Mouse (Mus musculus) CH12.LX (cell line): ENCODE results near the gene B3galt5. TPM values are rescaled to one million over a fixed set of nuclear protein-coding genes. Genes with fewer than 3 reads are reported as not detected.

Experiments
- DNase-seq: peaks from one replicate; pipeline ENCODE4 v3.0.0-alpha.2; 2013; ENCODE audit errors: extremely low read depth
- H3K27ac ChIP-seq: 2 replicates; pipeline ENCODE4 v1.5.1; 2012; ENCODE audit warnings: low read depth, mild to moderate bottlenecking, control low read depth, moderate library complexity; ENCODE audit not compliant: insufficient read depth
- H3K27me3 ChIP-seq: replicated peaks from 2 replicates; pipeline ENCODE3; 2012; ENCODE audit warnings: inconsistent platforms
- H3K36me3 ChIP-seq, 2 experiments: replicated peaks in 1 of 2; 2 replicates each; pipeline versions ENCODE3 to v1.6.1; 2012; ENCODE audit warnings: inconsistent platforms in 1 of 2, low read length in 1 of 2, mild to moderate bottlenecking in 1 of 2, mixed read lengths in 1 of 2, moderate library complexity in 1 of 2; ENCODE audit not compliant: control insufficient read depth in 1 of 2, insufficient read depth in 1 of 2
- H3K4me1 ChIP-seq, 2 experiments: 2 replicates each; pipeline ENCODE4 v1.6.1; 2012; ENCODE audit warnings: inconsistent platforms in 1 of 2, moderate library complexity in 1 of 2; ENCODE audit not compliant: insufficient read depth in 2 of 2, control insufficient read depth in 1 of 2
- H3K4me2 ChIP-seq: 2 replicates; pipeline ENCODE4 v1.6.1; 2012; ENCODE audit warnings: low read depth, mild to moderate bottlenecking, control low read depth; ENCODE audit not compliant: poor library complexity, insufficient read depth, severe bottlenecking
- H3K4me3 ChIP-seq, 3 experiments: fragments of 150-350 bp in 1 of 3; sonication (generic) in 1 of 3; replicated peaks in 1 of 3; 2 replicates each; pipeline versions ENCODE3 to v1.5.1; 2011 to 2012; ENCODE audit warnings: low read depth in 2 of 3, low read length in 2 of 3, mild to moderate bottlenecking in 2 of 3, moderate library complexity in 2 of 3, control low read depth in 1 of 3, improper control_type of control experiment in 1 of 3, inconsistent platforms in 1 of 3, mixed read lengths in 1 of 3; ENCODE audit not compliant: poor library complexity in 1 of 3
- H3K79me2 ChIP-seq: replicated peaks from 2 replicates; pipeline ENCODE4 v1.6.1; 2012; ENCODE audit warnings: mild to moderate bottlenecking, moderate library complexity; ENCODE audit not compliant: control insufficient read depth, poor library complexity, insufficient read depth, severe bottlenecking; ENCODE audit errors: extremely low read depth
- H3K9ac ChIP-seq: 2 replicates; pipeline ENCODE4 v1.6.1; 2012; ENCODE audit warnings: low read depth, mild to moderate bottlenecking, control low read depth, moderate library complexity; ENCODE audit not compliant: insufficient read depth
- H3K9me3 ChIP-seq: replicated peaks from 2 replicates; pipeline ENCODE3; 2012; ENCODE audit warnings: low read length, inconsistent platforms, mixed read lengths
- CHD2 ChIP-seq: IDR thresholded peaks from 2 replicates; pipeline ENCODE4 v1.6.1; 2011; ENCODE audit warnings: low read length, improper control_type of control experiment
- CTCF ChIP-seq, 2 experiments: IDR thresholded peaks in 1 of 2; conservative IDR thresholded peaks in 1 of 2; 2 replicates each; pipeline ENCODE4 v1.5.1; 2011 to 2012; ENCODE audit warnings: low read depth in 2 of 2, low read length in 2 of 2, improper control_type of control experiment in 1 of 2, inconsistent platforms in 1 of 2, mild to moderate bottlenecking in 1 of 2, moderate library complexity in 1 of 2
- ELF1 ChIP-seq: IDR thresholded peaks from 2 replicates; pipeline ENCODE4 v1.6.1; 2014; ENCODE audit warnings: low read depth, mild to moderate bottlenecking, inconsistent platforms, low read length, improper control_type of control experiment
- EP300 ChIP-seq: IDR thresholded peaks from 2 replicates; pipeline ENCODE4 v1.6.1; 2011; ENCODE audit warnings: low read length, improper control_type of control experiment
- GABPA ChIP-seq: IDR thresholded peaks from 2 replicates; pipeline ENCODE4 v1.6.1; 2012; ENCODE audit warnings: low read depth, low read length, improper control_type of control experiment, inconsistent platforms; ENCODE audit not compliant: insufficient replicate concordance
- JUN ChIP-seq: IDR thresholded peaks from 2 replicates; pipeline ENCODE4 v1.6.1; 2011; ENCODE audit warnings: low read depth, mild to moderate bottlenecking, low read length, improper control_type of control experiment, moderate library complexity; ENCODE audit not compliant: insufficient read depth
- MAX ChIP-seq: IDR thresholded peaks from 2 replicates; pipeline ENCODE4 v1.6.1; 2011; ENCODE audit warnings: low read length, improper control_type of control experiment
- MXI1 ChIP-seq: IDR thresholded peaks from 2 replicates; pipeline ENCODE4 v1.6.1; 2011; ENCODE audit warnings: mild to moderate bottlenecking, low read depth, low read length, improper control_type of control experiment
- POLR2AphosphoS2 ChIP-seq: IDR thresholded peaks from 2 replicates; pipeline ENCODE4 v1.6.1; 2011; ENCODE audit warnings: low read depth, low read length, improper control_type of control experiment
- SIN3A ChIP-seq: IDR thresholded peaks from 2 replicates; pipeline ENCODE4 v1.6.1; 2012; ENCODE audit warnings: low read length, improper control_type of control experiment, inconsistent platforms
- USF1 ChIP-seq: IDR thresholded peaks from 2 replicates; pipeline ENCODE4 v1.6.1; 2014; ENCODE audit warnings: low read depth, mild to moderate bottlenecking, inconsistent platforms, low read length, improper control_type of control experiment
- USF2 ChIP-seq: conservative IDR thresholded peaks from 2 replicates; pipeline ENCODE4 v1.6.1; 2011; ENCODE audit warnings: low read depth, low read length, improper control_type of control experiment
- dilution Hi-C: fragments of 300-500 bp; cut with MboI; formaldehyde crosslinking; loops from 2 replicates; pipeline ENCODE4 v1.14.3; 2020; ENCODE audit warnings: low sequenced_read_pairs; ENCODE audit not compliant: extremely low pct_unique_long_range_greater_than_20kb, extremely low pct_ligation_motif_present
- in situ Hi-C: fragments of 300-500 bp; cut with MboI; formaldehyde crosslinking; loops from 3 replicates; pipeline ENCODE4 v1.14.3; 2019; ENCODE audit warnings: low sequenced_read_pairs, low pct_ligation_motif_present, low pct_unique_long_range_greater_than_20kb, mixed read lengths
- polyA plus RNA-seq: library from polyadenylated mRNA; unstranded; fragments of >175 nt; gene quantifications from 2 replicates; pipeline ENCODE4 v1.2.1, GENCODE M21; 2012; ENCODE audit warnings: low read depth; ENCODE audit not compliant: insufficient read length
- total RNA-seq, 2 experiments: library from RNA; depleted of rRNA; stranded (reverse); fragments of 300-350 nt in 1 of 2; fragments of >200 nt in 1 of 2; gene quantifications; 2 replicates each; pipeline ENCODE4 v1.2.3; 2012 to 2014

Gene B3galt5
- total and polyA plus RNA-seq, 3 experiments = 0.04 to 0.87 (median 0.23) TPM

DNA sequence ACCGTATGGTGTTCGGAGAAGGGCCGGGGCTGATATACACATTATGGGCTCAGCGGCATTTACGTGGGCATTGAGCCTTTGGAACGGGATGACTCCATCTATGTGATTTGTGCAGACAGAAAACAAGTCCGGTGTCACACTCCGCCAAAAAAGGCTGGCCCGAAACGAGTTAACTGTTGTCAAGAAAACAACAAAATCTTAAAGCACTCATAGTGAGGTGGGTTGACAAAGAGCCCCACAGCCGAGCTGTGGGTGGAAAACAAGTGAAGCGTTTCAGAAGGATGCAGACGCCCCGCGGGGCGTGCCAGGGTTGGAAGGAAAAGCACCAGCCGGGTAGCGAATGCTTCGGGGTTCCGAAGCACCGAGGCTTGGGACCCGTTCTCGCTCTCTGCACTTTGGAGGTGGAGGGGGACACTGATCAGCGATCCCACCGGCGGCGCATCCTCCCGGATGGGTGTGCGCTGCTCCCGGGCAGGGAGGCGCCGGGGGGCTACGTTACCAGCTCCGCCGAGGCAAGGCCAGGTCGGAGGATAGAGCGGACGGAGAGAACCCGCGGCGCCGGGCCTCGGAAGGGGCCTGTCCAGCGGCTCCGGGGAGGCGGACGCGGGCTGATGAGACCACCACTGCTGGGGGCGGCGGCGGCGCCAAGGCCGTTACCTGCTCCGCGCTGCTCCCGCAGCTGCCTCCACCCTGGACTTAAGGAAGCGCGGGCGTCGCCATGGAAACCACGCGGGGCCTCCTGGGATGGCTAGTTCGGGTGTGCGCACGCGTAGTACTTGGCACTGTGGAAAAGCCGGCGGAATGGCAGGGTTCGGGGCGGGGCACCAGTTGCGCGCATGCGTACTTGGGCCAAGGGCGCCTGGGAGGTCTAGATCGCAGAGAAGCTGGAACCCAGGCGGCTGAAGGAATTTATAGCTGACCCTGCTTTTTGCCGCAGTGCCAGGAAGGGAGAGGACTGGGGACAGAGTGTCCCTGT, 43.8 kb upstream of the B3galt5 start, which contains the start of gene Lca5l (continued):
- no peak for TF ChIP-seq CTCF (conservative IDR thresholded peaks at IDR 0.05 in 1 of 2, IDR thresholded peaks at IDR 0.05 in 1 of 2; ENCODE audit: low read depth in 2 of 2, low read length in 2 of 2)
- no peak for TF ChIP-seq CHD2
- TF ChIP-seq JUN = no peak
- peak; percentile 73; the same call in 1 of the 2 replicates for TF ChIP-seq POLR2AphosphoS2
- TF ChIP-seq SIN3A = peak; percentile 91; the same call in 1 of the 2 replicates
- no peak for TF ChIP-seq USF2
- TF ChIP-seq MXI1 = peak; percentile 93

DNA sequence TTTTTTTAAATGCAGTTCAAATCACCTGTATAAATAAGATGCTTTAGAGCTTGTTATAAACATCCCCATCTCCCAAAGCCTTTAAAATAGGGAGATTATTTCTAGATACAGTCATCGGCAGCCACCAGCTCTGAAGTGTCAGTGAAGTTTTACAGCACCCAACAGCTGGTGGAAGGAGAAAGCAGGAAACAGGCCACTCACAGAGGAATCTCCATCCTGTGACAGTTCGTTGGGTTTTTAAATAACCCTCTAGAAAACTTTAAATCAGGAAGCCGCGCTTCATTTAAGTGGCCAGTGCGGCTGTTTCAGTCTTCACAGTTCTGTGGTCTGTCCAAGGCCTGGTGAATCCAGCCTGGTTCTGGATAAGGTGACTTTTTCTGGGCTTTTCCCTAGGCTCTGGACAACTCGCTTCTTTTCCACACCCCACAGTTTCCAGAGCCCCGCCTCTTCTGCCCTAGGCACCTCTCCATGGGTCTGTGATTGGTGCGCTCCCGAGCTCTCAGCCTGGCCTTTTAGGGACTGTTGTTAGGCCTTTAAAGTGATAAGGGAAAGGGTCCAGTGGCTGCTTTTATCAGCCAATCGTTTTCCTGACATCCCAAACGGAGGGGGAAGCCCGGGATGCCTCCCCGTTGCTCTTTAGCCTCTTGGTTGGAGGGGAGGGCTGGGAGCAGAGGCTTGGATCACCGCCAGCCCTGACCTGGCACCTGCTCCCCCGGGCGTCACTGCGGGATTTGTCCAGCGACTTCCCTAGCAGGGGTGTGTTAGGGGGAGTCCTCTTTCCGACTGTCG, 35.5 kb upstream of the B3galt5 start, which contains the start of gene Sh3bgr:
Gene Sh3bgr (plus strand): TSS at position 538 of the 789 bp plus-strand sequence.
- H3K4me1 ChIP-seq = 0 out of 4 replicates have a peak, but pooled peaks cover 0 to 3% of the 10 kb centered on the region in 2 experiments
- no peak within 1 kb of the TSS for H3K9ac ChIP-seq
- no peak for DNase-seq
- H3K4me2 ChIP-seq = no peak within 1 kb of the TSS
- no peak for TF ChIP-seq MAX
- H3K36me3 ChIP-seq = no peaks in the 10 kb centered on the region
- in situ Hi-C loops = no loop called here
- dilution Hi-C loops = no loop called here
- no peaks in the 10 kb centered on the region for H3K9me3 ChIP-seq
- no peak within 1 kb of the TSS for H3K4me3 ChIP-seq
- no peaks in the 10 kb centered on the region for H3K27me3 ChIP-seq
- H3K27ac ChIP-seq = no peak within 1 kb of the TSS
- no peaks in the 10 kb centered on the region for H3K79me2 ChIP-seq

DNA sequence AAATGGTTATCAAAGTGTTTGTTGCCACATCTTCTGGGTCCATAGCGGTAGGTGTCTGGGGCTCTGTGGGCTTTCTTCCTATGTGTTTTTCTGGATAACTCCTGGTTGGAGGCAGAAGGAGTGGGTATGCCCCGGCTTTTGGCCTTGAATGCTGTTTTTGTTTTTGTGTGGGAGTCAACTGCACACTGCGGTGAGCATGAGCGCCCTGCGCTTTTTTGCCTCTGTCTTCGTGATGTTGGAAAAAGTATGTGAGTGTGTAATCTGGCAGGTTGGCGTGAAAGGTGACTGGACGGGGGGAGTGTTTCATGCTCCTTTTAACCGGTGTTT, 34.9 kb upstream of the B3galt5 start:
- no peaks in the 10 kb centered on the region for H3K27me3 ChIP-seq
- no peaks in the 10 kb centered on the region for H3K9me3 ChIP-seq

More for the DNA sequence above, 34.9 kb upstream of the B3galt5 start:
- no peaks in the 10 kb centered on the region for H3K79me2 ChIP-seq
- H3K4me2 ChIP-seq = no peak overlapping the region
- no peak overlapping the region for H3K4me3 ChIP-seq
- no peak overlapping the region for H3K27ac ChIP-seq
- in situ Hi-C loops = no loop called here
- no peak for DNase-seq
- H3K9ac ChIP-seq = no peak overlapping the region
- no peaks in the 10 kb centered on the region for H3K36me3 ChIP-seq
- TF ChIP-seq JUN = no peak
- TF ChIP-seq USF1 = no peak
- no peak for TF ChIP-seq GABPA
- no peak for TF ChIP-seq CHD2
- TF ChIP-seq ELF1 = no peak
- TF ChIP-seq EP300 = no peak
- dilution Hi-C loops = no loop called here
- 0 out of 4 replicates have a peak, but pooled peaks cover 0 to 3% of the 10 kb centered on the region in 2 experiments for H3K4me1 ChIP-seq
